Mouse (Mus musculus): ENCODE measurements at regions not wholly inside any gene's neighbourhood (a gene's known extent, or its start where the extent isn't known, plus 50 kb on each side); places are given as distances from the start of the nearest gene placed in this dataset.
A peak's percentile ranks its signal among the peaks of the same experiment; 100 is the strongest.
"Not testable (repeated sequence)": the region's sequence is repeated elsewhere in the genome, so short reads cannot be mapped to it uniquely, and the experiment has no call there.

GRCm38 (mm10) chr14:87612871-87613270, 196.4 kb downstream of the Tdrd3 start:
- no peak for DNase-seq

GRCm38 (mm10) chr14:87619368-87620035, 203.1 kb downstream of the Tdrd3 start:
- no peak for DNase-seq

GRCm38 (mm10) chr14:87631078-87631813, 214.8 kb downstream of the Tdrd3 start:
- no peak for DNase-seq

- DNase-seq: no peak
Measured at GRCm38 (mm10) chr14:87634596-87634995, 218.2 kb downstream of the Tdrd3 start.

GRCm38 (mm10) chr14:87637131-87637530, 220.7 kb downstream of the Tdrd3 start:
- DNase-seq: no peak

- DNase-seq: no peak
Measured at GRCm38 (mm10) chr14:87667910-87668309, 251.5 kb downstream of the Tdrd3 start.

GRCm38 (mm10) chr14:87669496-87669895, 253.1 kb downstream of the Tdrd3 start:
- DNase-seq: no peak

- no peak for DNase-seq
Measured at GRCm38 (mm10) chr14:87680788-87681187, 264.3 kb downstream of the Tdrd3 start.

- not testable (repeated sequence) for DNase-seq
Measured at GRCm38 (mm10) chr14:87683091-87683806, 266.8 kb downstream of the Tdrd3 start.

- DNase-seq: no peak
Measured at GRCm38 (mm10) chr14:87689866-87690265, 273.4 kb downstream of the Tdrd3 start.

GRCm38 (mm10) chr14:87736456-87736855, 320.0 kb downstream of the Tdrd3 start:
- no peak for DNase-seq

GRCm38 (mm10) chr14:87745524-87745923, 329.1 kb downstream of the Tdrd3 start:
- DNase-seq: no peak

GRCm38 (mm10) chr14:87746011-87746410, 329.6 kb downstream of the Tdrd3 start:
- DNase-seq: no peak

GRCm38 (mm10) chr14:87749068-87749467, 332.6 kb downstream of the Tdrd3 start:
- no peak for DNase-seq

- DNase-seq: no peak
Measured at GRCm38 (mm10) chr14:87749762-87750161, 333.3 kb downstream of the Tdrd3 start.

GRCm38 (mm10) chr14:87750665-87751170, 334.3 kb downstream of the Tdrd3 start:
- DNase-seq: no peak

GRCm38 (mm10) chr14:87754744-87755143, 338.3 kb downstream of the Tdrd3 start:
- no peak for DNase-seq

- no peak for DNase-seq
Measured at GRCm38 (mm10) chr14:87775332-87775890, 359.0 kb downstream of the Tdrd3 start.

- DNase-seq: no peak
Measured at GRCm38 (mm10) chr14:87799803-87800202, 383.4 kb downstream of the Tdrd3 start.

GRCm38 (mm10) chr14:87809664-87810063, 393.2 kb downstream of the Tdrd3 start:
- peak; percentile 5 for DNase-seq

- no peak for DNase-seq
Measured at GRCm38 (mm10) chr14:87844120-87844519, 427.7 kb downstream of the Tdrd3 start.

- DNase-seq: no peak
Measured at GRCm38 (mm10) chr14:87861486-87861885, 445.0 kb downstream of the Tdrd3 start.

Measured in spleen, adult 18-20 months (tissue).